Mouse (Mus musculus) hindbrain, embryonic 13.5 days (tissue): ENCODE measurements around the gene Cfap97d1. TPM values are rescaled to one million over a fixed set of nuclear protein-coding genes. Genes with fewer than 3 reads are reported as not detected.

Experiments used
- ATAC-seq: fragments of 200-750 bp; cut with Nextera tagmentation; 2 replicates; pipeline ENCODE4 v1.8.0; 2017; ENCODE audit warnings: moderate TSS enrichment; ENCODE audit not compliant: low FRiP score
- H3K27ac ChIP-seq: fragments of 300-500 bp; sonication (generic); 2 replicates; pipeline ENCODE4 v1.5.1; 2015; ENCODE audit warnings: inconsistent platforms, mild to moderate bottlenecking, moderate library complexity
- H3K27me3 ChIP-seq: fragments of 300-500 bp; sonication (generic); 2 replicates; pipeline ENCODE4 v1.6.1; 2015; ENCODE audit warnings: mild to moderate bottlenecking, inconsistent platforms
- H3K36me3 ChIP-seq: fragments of 300-500 bp; sonication (generic); 2 replicates; pipeline ENCODE4 v1.6.1; 2015; ENCODE audit warnings: mild to moderate bottlenecking, inconsistent platforms
- H3K4me1 ChIP-seq: fragments of 300-500 bp; sonication (generic); replicated peaks from 2 replicates; pipeline ENCODE4 v1.6.1; 2015; ENCODE audit warnings: inconsistent platforms
- H3K4me2 ChIP-seq: fragments of 300-500 bp; sonication (generic); 2 replicates; pipeline ENCODE4 v1.6.1; 2015; ENCODE audit warnings: inconsistent platforms, mild to moderate bottlenecking, moderate library complexity
- H3K4me3 ChIP-seq: fragments of 300-500 bp; sonication (generic); 2 replicates; pipeline ENCODE4 v1.5.1; 2015; ENCODE audit warnings: mild to moderate bottlenecking, inconsistent platforms
- H3K9ac ChIP-seq: fragments of 300-500 bp; sonication (generic); 2 replicates; pipeline ENCODE4 v1.6.1; 2015; ENCODE audit warnings: mild to moderate bottlenecking, inconsistent platforms
- H3K9me3 ChIP-seq: fragments of 300-500 bp; sonication (generic); 2 replicates; pipeline ENCODE4 v1.6.1; 2016; ENCODE audit warnings: inconsistent platforms
- WGBS: fragments of 180-500 bp; shearing (Covaris S2); methylation state at CpG from one replicate; pipeline ENCODE4 v1.1.7; 2015; 5-methylcytosine and 5-hydroxymethylcytosine counted together
- polyA plus RNA-seq: library from polyadenylated mRNA; unstranded; fragments of >200 nt; fragmentation: Nextera tagmentation; extraction: Ambion mirVana; gene quantifications from 2 replicates; pipeline ENCODE4 v1.2.1, GENCODE M21; 2015

The Cfap97d1 gene
- polyA plus RNA-seq, 1 experiment from 2014 or later: not detected

DNA sequence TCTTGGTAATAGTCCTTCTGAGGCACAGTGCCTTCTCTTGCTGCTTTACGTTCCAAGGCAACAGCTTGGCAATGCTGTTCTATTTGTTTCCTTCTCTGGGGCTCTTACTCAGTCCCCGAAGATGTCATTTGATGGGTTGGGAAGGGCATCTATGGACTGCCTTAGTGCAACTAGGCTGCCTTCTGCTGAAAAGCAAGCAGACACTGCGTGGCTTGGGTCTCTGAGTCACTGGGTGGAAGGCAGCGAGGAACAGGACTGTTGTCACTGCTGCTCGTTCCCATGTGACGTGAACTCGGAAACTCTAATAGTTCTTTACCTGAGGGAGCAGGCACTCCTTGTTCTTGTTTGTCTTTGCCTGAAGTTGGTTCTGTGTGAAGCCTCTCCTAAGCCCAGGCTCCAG lies 11.9 kb downstream of the Cfap97d1 start:
- H3K4me3 ChIP-seq: no peak overlapping the region
- 92% methylated on average over 7 of the region's 7 CpGs for WGBS
- no peaks in the 10 kb centered on the region for H3K9me3 ChIP-seq
- H3K27me3 ChIP-seq: no peaks in the 10 kb centered on the region
- ATAC-seq: no peak
- H3K4me2 ChIP-seq: no peak overlapping the region
- peaks cover 19% of the 10 kb centered on the region for H3K36me3 ChIP-seq
- H3K9ac ChIP-seq: no peak overlapping the region
- peaks cover 4% of the 10 kb centered on the region; the same call in 1 of the 2 replicates for H3K4me1 ChIP-seq
- no peak overlapping the region for H3K27ac ChIP-seq

DNA sequence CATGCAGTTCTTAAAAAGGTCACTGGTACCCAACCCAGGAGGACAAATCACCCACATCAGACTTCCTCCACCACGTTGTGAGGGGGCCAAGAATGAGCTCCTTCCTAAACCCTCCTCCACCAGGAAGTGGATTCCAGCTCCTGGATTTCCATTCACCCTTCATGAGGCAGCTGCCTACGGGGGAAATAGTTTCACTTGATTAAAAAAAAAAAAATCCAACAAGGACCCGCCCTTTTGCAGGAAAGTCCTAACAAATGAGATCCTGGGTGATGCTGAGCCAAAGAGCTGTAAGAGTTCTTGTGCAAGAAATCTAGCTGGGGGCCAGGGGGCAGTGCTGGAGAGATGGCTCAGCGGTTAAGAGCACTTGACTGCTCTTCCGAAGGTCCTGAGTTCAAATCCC lies 14.2 kb downstream of the Cfap97d1 start:
- Histone ChIP-seq H3K4me2 (no peak overlapping the region), H3K9me3 (no peaks in the 10 kb centered on the region), H3K4me3 (no peak overlapping the region), H3K27me3 (no peaks in the 10 kb centered on the region), H3K9ac (no peak overlapping the region), H3K4me1 (peaks cover 4% of the 10 kb centered on the region; the same call in 1 of the 2 replicates), H3K27ac (no peak overlapping the region), H3K36me3 (peaks cover 34% of the 10 kb centered on the region)
- WGBS: 53% methylated on average over 5 of the region's 5 CpGs
- ATAC-seq: no peak

DNA sequence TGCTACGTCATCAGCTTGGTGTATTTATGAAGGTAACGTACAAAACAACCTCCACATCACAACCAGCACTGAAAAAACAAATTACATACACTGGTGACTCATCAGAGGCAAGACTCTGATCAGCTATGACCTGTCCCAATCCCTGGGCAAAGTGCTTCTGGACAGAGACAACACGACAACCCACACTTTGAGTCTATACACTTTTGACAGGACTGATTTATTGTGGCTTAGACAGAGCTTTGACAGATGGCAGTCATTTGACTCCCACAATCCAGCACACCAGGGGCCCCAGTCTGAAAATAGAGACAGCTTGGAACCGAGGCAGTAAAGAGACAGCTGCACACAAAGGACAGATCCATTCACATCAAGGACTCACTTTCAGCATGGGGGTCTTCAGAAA lies 15.4 kb downstream of the Cfap97d1 start:
- 45% methylated on average over 4 of the region's 4 CpGs for WGBS
- no peaks in the 10 kb centered on the region for H3K9me3 ChIP-seq
- 0 out of 2 replicates have a peak overlapping the region, but pooled peaks have one; percentile 6 for H3K27ac ChIP-seq
- H3K27me3 ChIP-seq: no peaks in the 10 kb centered on the region
- no peak for ATAC-seq
- no peak overlapping the region for H3K4me3 ChIP-seq
- peaks cover 45% of the 10 kb centered on the region for H3K36me3 ChIP-seq
- H3K4me2 ChIP-seq: no peak overlapping the region
- no peak overlapping the region for H3K9ac ChIP-seq
- H3K4me1 ChIP-seq: peaks cover 4% of the 10 kb centered on the region; the same call in 1 of the 2 replicates

DNA sequence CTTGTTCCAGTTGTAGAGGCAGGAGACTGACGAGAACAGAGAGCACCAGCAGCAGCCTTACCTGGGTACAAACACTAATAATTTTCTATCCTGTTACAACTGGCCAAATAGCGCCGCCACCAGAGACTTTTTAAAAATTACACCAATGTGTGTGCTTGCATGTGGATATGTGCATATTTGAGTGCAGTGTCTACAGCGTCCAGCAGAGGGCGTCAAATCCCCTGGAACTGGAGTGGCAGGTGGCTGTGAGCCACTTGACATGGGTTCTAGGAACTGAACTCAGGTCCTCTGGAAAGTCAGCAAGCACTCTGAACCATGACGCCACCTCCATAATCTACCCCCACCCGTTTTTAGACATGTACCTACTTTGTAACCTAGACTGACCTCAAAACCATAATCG lies 20.2 kb downstream of the Cfap97d1 start:
- Histone ChIP-seq H3K4me1 (peaks cover 11% of the 10 kb centered on the region; the same call in 1 of the 2 replicates), H3K9ac (no peak overlapping the region), H3K36me3 (peaks cover 78% of the 10 kb centered on the region), H3K27ac (no peak overlapping the region), H3K4me2 (no peak overlapping the region), H3K27me3 (no peaks in the 10 kb centered on the region), H3K9me3 (no peaks in the 10 kb centered on the region), H3K4me3 (no peak overlapping the region)
- no peak for ATAC-seq
- WGBS: 92% methylated on average over 8 of the region's 8 CpGs

DNA sequence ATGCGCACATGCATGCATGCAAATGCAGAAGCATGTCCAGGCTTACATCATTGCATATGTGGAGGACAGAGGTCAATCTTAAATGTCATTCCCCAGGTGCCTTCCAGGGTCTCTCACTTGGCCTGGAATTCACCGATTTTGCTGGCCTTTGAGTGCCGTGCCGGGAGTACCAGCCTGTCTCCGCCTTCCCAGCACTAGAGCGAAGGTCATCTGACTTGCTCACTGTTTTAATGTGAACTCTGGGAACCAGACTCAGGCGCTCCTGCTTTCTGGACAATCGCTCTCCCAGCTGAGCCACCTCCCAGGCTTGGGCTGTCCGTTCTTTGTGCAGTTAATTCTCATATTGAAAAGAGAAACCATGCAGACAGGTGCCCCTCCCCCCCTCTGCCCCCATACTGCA lies 22.2 kb downstream of the Cfap97d1 start:
- H3K4me2 ChIP-seq: no peak overlapping the region
- peaks cover 25% of the 10 kb centered on the region for H3K4me1 ChIP-seq
- WGBS: 45% methylated on average over 9 of the region's 9 CpGs
- 0 out of 2 replicates have a peak overlapping the region, but pooled peaks have one; percentile 8 for H3K27ac ChIP-seq
- no peak for ATAC-seq
- H3K9ac ChIP-seq: no peak overlapping the region
- no peaks in the 10 kb centered on the region for H3K9me3 ChIP-seq
- H3K4me3 ChIP-seq: no peak overlapping the region
- peaks cover 78% of the 10 kb centered on the region for H3K36me3 ChIP-seq
- no peaks in the 10 kb centered on the region for H3K27me3 ChIP-seq

DNA sequence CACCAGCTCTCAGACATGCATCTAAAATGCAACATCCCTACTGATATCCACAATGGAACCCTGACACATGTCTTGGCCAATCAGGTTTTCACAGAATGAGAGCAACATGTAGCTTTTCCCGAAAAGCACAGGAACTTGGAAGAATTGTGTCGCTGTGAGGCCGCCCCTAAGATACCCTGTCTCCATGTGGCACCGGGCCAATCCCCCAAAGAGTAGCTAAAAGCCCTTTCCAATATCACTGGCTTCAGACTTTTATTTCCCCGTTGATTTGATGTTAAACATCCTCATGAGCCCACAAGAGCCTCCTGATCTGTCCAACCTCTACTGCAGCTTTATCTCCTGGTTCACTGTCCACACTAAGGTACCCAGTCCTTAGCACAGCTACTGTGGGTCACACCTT lies 22.6 kb downstream of the Cfap97d1 start:
- H3K4me1 ChIP-seq: peaks cover 25% of the 10 kb centered on the region
- H3K27ac ChIP-seq: 0 out of 2 replicates have a peak overlapping the region, but pooled peaks have one; percentile 8
- no peak overlapping the region for H3K4me2 ChIP-seq
- H3K9ac ChIP-seq: no peak overlapping the region
- peaks cover 77% of the 10 kb centered on the region for H3K36me3 ChIP-seq
- ATAC-seq: no peak
- H3K27me3 ChIP-seq: no peaks in the 10 kb centered on the region
- H3K9me3 ChIP-seq: no peaks in the 10 kb centered on the region
- no peak overlapping the region for H3K4me3 ChIP-seq
- WGBS: 78% methylated on average over 5 of the region's 5 CpGs

DNA sequence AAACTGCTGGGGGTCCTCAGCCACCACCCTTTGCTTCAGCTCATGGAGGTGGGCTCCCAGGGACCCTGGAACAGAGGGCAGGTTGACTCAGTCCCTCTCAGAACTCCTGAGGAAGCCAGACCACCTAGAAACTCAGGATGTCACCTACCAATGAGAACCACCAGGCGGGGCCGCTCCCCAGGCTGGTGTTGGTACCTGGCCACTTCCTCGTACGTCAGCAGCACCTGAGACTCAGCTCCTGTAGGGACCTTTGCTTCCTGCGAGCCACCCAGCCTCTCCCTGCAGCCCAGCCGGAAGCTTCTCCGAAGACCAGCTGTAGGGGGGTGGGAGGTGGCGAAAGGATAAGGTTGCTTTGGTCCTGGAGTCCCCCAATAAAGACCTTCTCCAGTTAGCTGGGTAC lies 24.3 kb downstream of the Cfap97d1 start:
- H3K27me3 ChIP-seq: no peaks in the 10 kb centered on the region
- H3K9me3 ChIP-seq: no peaks in the 10 kb centered on the region
- no peak overlapping the region for H3K4me2 ChIP-seq
- H3K4me3 ChIP-seq: no peak overlapping the region
- no peak overlapping the region for H3K9ac ChIP-seq
- no peak for ATAC-seq
- peaks cover 85% of the 10 kb centered on the region for H3K36me3 ChIP-seq
- no peak overlapping the region for H3K27ac ChIP-seq
- peaks cover 25% of the 10 kb centered on the region for H3K4me1 ChIP-seq
- WGBS: 94% methylated on average over 8 of the region's 8 CpGs

DNA sequence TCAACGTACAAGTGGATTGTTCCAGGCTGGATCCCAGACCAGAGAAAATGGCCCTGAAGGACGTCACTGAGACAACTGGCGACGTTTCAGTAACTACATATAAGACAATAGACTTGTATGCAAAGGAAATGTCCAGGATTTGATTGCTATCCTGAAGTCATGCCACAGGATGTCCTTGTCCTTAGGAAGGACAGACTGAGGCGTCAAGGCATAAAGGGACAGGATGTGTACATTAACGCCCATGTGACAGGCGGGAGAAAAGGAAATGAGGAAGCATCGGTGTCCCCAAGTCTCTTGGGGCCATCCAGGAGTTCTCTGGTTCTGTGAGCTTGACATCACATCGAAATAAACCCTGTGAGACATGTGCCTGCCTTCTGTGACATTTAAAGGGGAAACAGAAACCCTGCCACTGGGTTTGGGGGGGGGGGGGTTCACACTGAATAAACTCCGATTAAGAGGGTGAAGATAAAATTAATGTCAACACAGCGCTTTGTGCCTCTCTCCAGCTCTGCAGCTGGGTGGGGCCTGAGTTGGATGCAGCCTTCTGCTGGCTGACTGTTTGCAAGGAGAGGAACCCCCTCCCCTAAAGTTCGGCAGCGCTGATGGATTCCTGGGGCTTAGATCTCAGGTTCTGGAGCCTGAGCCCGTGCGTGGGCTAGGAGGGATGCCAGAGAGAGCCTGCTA lies 25.0 kb downstream of the Cfap97d1 start:
- Histone ChIP-seq H3K27ac (peak overlapping the region; percentile 90), H3K4me3 (no peak overlapping the region), H3K36me3 (peaks cover 83% of the 10 kb centered on the region), H3K9me3 (no peaks in the 10 kb centered on the region), H3K27me3 (no peaks in the 10 kb centered on the region), H3K4me2 (no peak overlapping the region), H3K4me1 (peaks cover 25% of the 10 kb centered on the region), H3K9ac (0 out of 2 replicates have a peak overlapping the region, but pooled peaks have one; percentile 3)
- no peak for ATAC-seq
- 83% methylated on average over 15 of the region's 15 CpGs for WGBS

DNA sequence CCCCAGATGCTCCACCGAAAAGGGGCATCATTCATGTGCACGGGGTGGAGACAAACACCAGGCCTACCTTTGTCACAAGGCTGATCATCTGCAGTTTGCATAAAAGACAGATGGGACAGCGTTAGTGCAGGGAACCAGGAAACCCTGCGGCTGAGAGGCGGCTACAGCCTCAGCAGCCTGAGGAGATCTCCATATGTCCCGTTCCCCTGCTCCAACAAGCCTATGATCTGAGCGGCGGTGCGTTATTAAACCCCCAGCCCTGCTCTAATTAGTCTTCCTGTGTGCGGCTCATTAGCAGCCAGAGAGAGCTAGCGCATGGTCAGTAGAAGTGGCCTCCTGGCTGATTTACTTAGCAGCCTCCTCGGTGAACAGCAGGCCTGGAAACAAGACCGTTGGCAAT lies 26.1 kb downstream of the Cfap97d1 start:
- Histone ChIP-seq H3K4me3 (no peak overlapping the region), H3K27me3 (no peaks in the 10 kb centered on the region), H3K4me1 (peaks cover 27% of the 10 kb centered on the region), H3K36me3 (peaks cover 83% of the 10 kb centered on the region), H3K4me2 (peak overlapping the region; percentile 10; the same call in 1 of the 2 replicates), H3K27ac (peak overlapping the region; percentile 90), H3K9ac (peak overlapping the region; percentile 3), H3K9me3 (no peaks in the 10 kb centered on the region)
- 40% methylated on average over 13 of the region's 13 CpGs for WGBS
- ATAC-seq: peak; percentile 57

DNA sequence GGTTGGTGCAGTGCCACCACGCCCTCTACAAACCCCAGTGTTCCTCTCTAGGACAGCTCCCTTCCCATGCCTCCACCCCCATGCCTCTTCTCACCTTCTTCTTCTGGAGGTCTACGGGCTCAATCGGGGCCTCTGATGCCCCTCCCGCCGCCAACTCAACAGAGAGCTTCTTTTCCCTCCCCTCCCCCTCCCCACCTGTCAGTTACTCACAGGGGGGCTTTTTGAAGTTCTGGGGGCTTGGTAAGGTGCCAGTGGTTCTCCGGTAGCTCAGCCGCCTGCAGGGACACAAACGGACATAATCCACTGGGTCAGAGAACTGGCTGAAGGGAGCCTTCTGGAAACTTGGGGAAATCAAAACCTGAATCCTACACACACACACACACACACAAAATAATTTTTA lies 27.4 kb downstream of the Cfap97d1 start:
- H3K36me3 ChIP-seq: peaks cover 86% of the 10 kb centered on the region
- no peaks in the 10 kb centered on the region for H3K27me3 ChIP-seq
- H3K27ac ChIP-seq: no peak overlapping the region
- H3K4me2 ChIP-seq: no peak overlapping the region
- 80% methylated on average over 8 of the region's 8 CpGs for WGBS
- no peaks in the 10 kb centered on the region for H3K9me3 ChIP-seq
- ATAC-seq: no peak
- H3K4me3 ChIP-seq: no peak overlapping the region
- H3K9ac ChIP-seq: no peak overlapping the region
- H3K4me1 ChIP-seq: peaks cover 34% of the 10 kb centered on the region

DNA sequence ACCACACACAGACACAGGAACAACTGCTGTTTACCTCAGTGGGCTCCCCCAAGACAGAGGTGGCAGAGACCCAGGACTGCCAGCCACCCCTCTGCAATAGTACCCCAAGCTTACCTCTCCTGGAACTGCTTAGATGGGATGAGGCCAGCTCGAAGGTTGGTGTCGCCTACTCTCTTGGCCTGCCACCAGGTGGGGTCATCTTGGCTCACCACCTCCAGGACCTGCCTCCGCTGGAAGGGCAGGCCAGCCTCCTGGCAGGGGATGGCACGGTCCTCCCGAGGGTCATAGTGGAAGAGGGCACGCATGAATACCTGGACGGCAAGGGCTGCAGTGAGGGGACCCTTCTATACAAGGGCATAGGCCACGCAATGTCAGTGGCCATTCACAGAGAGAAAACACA lies 29.1 kb downstream of the Cfap97d1 start:
- Histone ChIP-seq H3K9ac (no peak overlapping the region), H3K4me1 (peaks cover 32% of the 10 kb centered on the region), H3K36me3 (peaks cover 84% of the 10 kb centered on the region), H3K27me3 (no peaks in the 10 kb centered on the region), H3K9me3 (no peaks in the 10 kb centered on the region), H3K4me3 (no peak overlapping the region), H3K4me2 (no peak overlapping the region), H3K27ac (no peak overlapping the region)
- no peak for ATAC-seq
- 88% methylated on average over 8 of the region's 8 CpGs for WGBS

DNA sequence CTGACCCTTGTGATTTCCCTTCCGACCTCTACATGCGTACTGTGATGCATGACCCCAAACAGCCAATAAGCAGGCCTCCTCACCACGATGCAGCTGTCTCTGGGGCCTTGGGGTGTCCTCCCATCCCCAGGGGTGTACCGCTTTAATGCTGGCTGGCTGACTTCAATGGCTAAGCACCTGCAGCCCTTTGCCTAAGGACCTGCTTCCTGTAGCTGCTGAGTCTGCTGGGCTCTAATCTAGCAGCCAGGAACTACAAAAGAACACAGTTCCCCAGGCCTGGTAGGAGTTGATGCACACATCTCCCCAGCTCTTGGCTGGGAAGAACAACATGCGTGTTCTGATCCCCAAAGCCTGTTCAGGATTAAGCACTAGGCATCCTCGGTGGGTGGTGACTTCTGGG lies 31.4 kb downstream of the Cfap97d1 start:
- no peak for ATAC-seq
- H3K4me2 ChIP-seq: no peak overlapping the region
- peak overlapping the region; percentile 39; the same call in 1 of the 2 replicates for H3K9ac ChIP-seq
- H3K4me3 ChIP-seq: no peak overlapping the region
- no peaks in the 10 kb centered on the region for H3K9me3 ChIP-seq
- peaks cover 25% of the 10 kb centered on the region for H3K4me1 ChIP-seq
- no peaks in the 10 kb centered on the region for H3K27me3 ChIP-seq
- peaks cover 68% of the 10 kb centered on the region for H3K36me3 ChIP-seq
- peak overlapping the region; percentile 40 for H3K27ac ChIP-seq
- 53% methylated on average over 6 of the region's 6 CpGs for WGBS

DNA sequence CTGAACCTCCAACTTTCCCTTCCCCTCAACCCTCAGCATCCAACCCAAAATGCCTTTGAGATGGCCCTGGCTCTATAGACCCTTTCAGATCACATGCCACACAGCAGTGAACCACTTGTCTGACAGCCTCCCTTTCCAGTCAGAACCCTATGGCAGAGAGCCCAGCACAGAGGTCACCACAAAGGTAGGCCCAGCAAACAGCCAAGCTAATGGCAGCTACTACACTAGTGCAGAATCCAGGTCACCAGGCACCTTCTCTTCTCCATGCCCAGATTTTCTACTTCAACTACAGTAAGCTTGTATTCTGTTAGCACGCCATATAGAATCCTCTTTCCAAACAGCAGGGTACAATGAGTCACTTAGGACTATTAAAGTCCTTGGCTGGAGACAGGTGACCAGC lies 32.1 kb downstream of the Cfap97d1 start:
- 90% methylated on average over 1 of the region's 1 CpGs for WGBS
- no peak for ATAC-seq

More for the DNA sequence above, 32.1 kb downstream of the Cfap97d1 start:
- Histone ChIP-seq H3K4me2 (no peak overlapping the region), H3K27ac (no peak overlapping the region), H3K27me3 (no peaks in the 10 kb centered on the region), H3K36me3 (peaks cover 64% of the 10 kb centered on the region), H3K4me1 (peaks cover 20% of the 10 kb centered on the region), H3K9me3 (no peaks in the 10 kb centered on the region), H3K9ac (peak overlapping the region; percentile 8; the same call in 1 of the 2 replicates), H3K4me3 (no peak overlapping the region)
